Mouse (Mus musculus): ENCODE data around the gene Sae1. TPM values are rescaled to one million over a fixed set of nuclear protein-coding genes. Genes with fewer than 3 reads are reported as not detected.
A peak's percentile ranks its signal among the peaks of the same experiment; 100 is the strongest.

Sae1 gene
- polyA plus RNA-seq, 1 experiment = 147 TPM

- TF ChIP-seq POLR2A (IDR thresholded peaks at IDR 0.05; ENCODE audit: borderline replicate concordance, extremely low read depth, insufficient read depth, insufficient read length, poor library complexity, severe bottlenecking) = no peak
- no peak for TF ChIP-seq CTCF (IDR thresholded peaks at IDR 0.05; ENCODE audit: borderline replicate concordance, extremely low read depth, insufficient read depth, insufficient read length)
- no peak for DNase-seq (ENCODE audit: low read depth)
Observed at GRCm38 (mm10) chr7:16344598-16344997, 43.0 kb downstream of the Sae1 start.

GRCm38 (mm10) chr7:16337733-16338132, 49.9 kb downstream of the Sae1 start:
- TF ChIP-seq POLR2A (IDR thresholded peaks at IDR 0.05; ENCODE audit: borderline replicate concordance, extremely low read depth, insufficient read depth, insufficient read length, poor library complexity, severe bottlenecking) (no peak), CTCF (IDR thresholded peaks at IDR 0.05; ENCODE audit: borderline replicate concordance, extremely low read depth, insufficient read depth, insufficient read length) (peak; percentile 8; the same call in 1 of the 2 replicates)

GRCm38 (mm10) chr7:16329146-16329545, 58.5 kb downstream of the Sae1 start:
- no peak for TF ChIP-seq CTCF (IDR thresholded peaks at IDR 0.05; ENCODE audit: borderline replicate concordance, extremely low read depth, insufficient read depth, insufficient read length)
- TF ChIP-seq POLR2A (IDR thresholded peaks at IDR 0.05; ENCODE audit: borderline replicate concordance, extremely low read depth, insufficient read depth, insufficient read length, poor library complexity, severe bottlenecking) = no peak
- no peak for DNase-seq (ENCODE audit: low read depth)

More at GRCm38 (mm10) chr7:16337733-16338132, 49.9 kb downstream of the Sae1 start:
- peak; percentile 11 for DNase-seq (ENCODE audit: low read depth)

GRCm38 (mm10) chr7:16326607-16326971, 61.0 kb downstream of the Sae1 start:
- TF ChIP-seq CTCF (IDR thresholded peaks at IDR 0.05; ENCODE audit: borderline replicate concordance, extremely low read depth, insufficient read depth, insufficient read length) = no peak
- TF ChIP-seq POLR2A (IDR thresholded peaks at IDR 0.05; ENCODE audit: borderline replicate concordance, extremely low read depth, insufficient read depth, insufficient read length, poor library complexity, severe bottlenecking) = no peak
- no peak for DNase-seq (ENCODE audit: low read depth)

GRCm38 (mm10) chr7:16325920-16326606, 61.5 kb downstream of the Sae1 start:
- no peak for TF ChIP-seq POLR2A (IDR thresholded peaks at IDR 0.05; ENCODE audit: borderline replicate concordance, extremely low read depth, insufficient read depth, insufficient read length, poor library complexity, severe bottlenecking)
- TF ChIP-seq CTCF (IDR thresholded peaks at IDR 0.05; ENCODE audit: borderline replicate concordance, extremely low read depth, insufficient read depth, insufficient read length) = peak; percentile 73; the same call in 1 of the 2 replicates
- DNase-seq (ENCODE audit: low read depth) = peak; percentile 81

- TF ChIP-seq CTCF (IDR thresholded peaks at IDR 0.05; ENCODE audit: borderline replicate concordance, extremely low read depth, insufficient read depth, insufficient read length) = no peak
- no peak for TF ChIP-seq POLR2A (IDR thresholded peaks at IDR 0.05; ENCODE audit: borderline replicate concordance, extremely low read depth, insufficient read depth, insufficient read length, poor library complexity, severe bottlenecking)
- no peak for DNase-seq (ENCODE audit: low read depth)
Observed at GRCm38 (mm10) chr7:16324661-16325060, 62.9 kb downstream of the Sae1 start.

GRCm38 (mm10) chr7:16320479-16320878, 67.1 kb downstream of the Sae1 start:
- no peak for TF ChIP-seq CTCF (IDR thresholded peaks at IDR 0.05; ENCODE audit: borderline replicate concordance, extremely low read depth, insufficient read depth, insufficient read length)
- TF ChIP-seq POLR2A (IDR thresholded peaks at IDR 0.05; ENCODE audit: borderline replicate concordance, extremely low read depth, insufficient read depth, insufficient read length, poor library complexity, severe bottlenecking) = no peak
- no peak for DNase-seq (ENCODE audit: low read depth)

- DNase-seq (ENCODE audit: low read depth) = no peak
- TF ChIP-seq CTCF (IDR thresholded peaks at IDR 0.05; ENCODE audit: borderline replicate concordance, extremely low read depth, insufficient read depth, insufficient read length) (no peak), POLR2A (IDR thresholded peaks at IDR 0.05; ENCODE audit: borderline replicate concordance, extremely low read depth, insufficient read depth, insufficient read length, poor library complexity, severe bottlenecking) (no peak)
Observed at GRCm38 (mm10) chr7:16319216-16319615, 68.4 kb downstream of the Sae1 start.

GRCm38 (mm10) chr7:16317094-16317493, 70.5 kb downstream of the Sae1 start:
- no peak for TF ChIP-seq POLR2A (IDR thresholded peaks at IDR 0.05; ENCODE audit: borderline replicate concordance, extremely low read depth, insufficient read depth, insufficient read length, poor library complexity, severe bottlenecking)
- no peak for TF ChIP-seq CTCF (IDR thresholded peaks at IDR 0.05; ENCODE audit: borderline replicate concordance, extremely low read depth, insufficient read depth, insufficient read length)
- DNase-seq (ENCODE audit: low read depth) = no peak

- TF ChIP-seq CTCF (IDR thresholded peaks at IDR 0.05; ENCODE audit: borderline replicate concordance, extremely low read depth, insufficient read depth, insufficient read length) = no peak
- no peak for TF ChIP-seq POLR2A (IDR thresholded peaks at IDR 0.05; ENCODE audit: borderline replicate concordance, extremely low read depth, insufficient read depth, insufficient read length, poor library complexity, severe bottlenecking)
- no peak for DNase-seq (ENCODE audit: low read depth)
Observed at GRCm38 (mm10) chr7:16315222-16315759, 72.3 kb downstream of the Sae1 start.

- no peak for DNase-seq (ENCODE audit: low read depth)
- no peak for TF ChIP-seq CTCF (IDR thresholded peaks at IDR 0.05; ENCODE audit: borderline replicate concordance, extremely low read depth, insufficient read depth, insufficient read length)
- no peak for TF ChIP-seq POLR2A (IDR thresholded peaks at IDR 0.05; ENCODE audit: borderline replicate concordance, extremely low read depth, insufficient read depth, insufficient read length, poor library complexity, severe bottlenecking)
Observed at GRCm38 (mm10) chr7:16314221-16314775, 73.3 kb downstream of the Sae1 start.

All from brain, embryonic 14.5 days (tissue).